Mouse (Mus musculus) heart, postnatal 0 days (tissue): Measurements from ENCODE around the gene Pon1.

Experiments used
- CTCF ChIP-seq: IDR thresholded peaks from 2 replicates; pipeline ENCODE4 v1.5.1; 2016; ENCODE audit warnings: antibody characterized with exemption, control low read depth, low read depth
- EP300 ChIP-seq: IDR thresholded peaks from 2 replicates; pipeline ENCODE4 v1.6.1; 2016; ENCODE audit warnings: antibody characterized with exemption, low read depth

GRCm38 (mm10) chr6:5152185-5152584, 41.6 kb downstream of the Pon1 start:
- TF ChIP-seq EP300 (no peak), CTCF (no peak)
